In the genomic region with DNA sequence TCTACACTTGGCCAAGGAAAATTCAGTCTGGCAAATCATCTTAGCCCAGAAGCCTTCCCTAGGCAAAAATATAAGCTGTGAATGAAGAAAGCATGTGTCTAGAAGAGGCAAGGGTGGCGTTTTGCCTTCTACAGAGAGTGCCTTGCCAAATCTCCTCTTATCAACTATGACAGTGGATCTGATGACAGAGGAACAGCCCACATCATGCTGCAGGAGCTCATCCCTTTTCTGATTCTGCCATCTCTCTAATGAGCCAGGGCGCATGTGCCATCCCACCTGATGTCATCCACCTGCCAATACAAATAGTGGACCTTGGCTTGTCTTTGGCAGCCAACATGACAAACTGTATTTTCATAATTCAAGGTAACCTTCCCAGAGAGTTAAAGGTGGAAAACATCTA, we compare ENCODE assay signal across 15 mouse cellular contexts.
"Had no signal": no experiment of that assay in that cellular context is flagged by ENCODE, and none has a peak within 500 bp of the region (broad histone marks: within the 10 kb centered on the region; RNA-seq: fewer than 3 reads in every experiment).

No protein-coding gene starts in this region.

- H3K4me2 ChIP-seq: liver, embryonic 13.5 days; lung, embryonic 15.5 days; neural tube, embryonic 15.5 days had no signal

- ATAC-seq: liver, postnatal 0 days had no signal

- H3K27ac ChIP-seq: kidney, postnatal 0 days; liver, embryonic 13.5 days; lung, embryonic 15.5 days; neural tube, embryonic 15.5 days had no signal

- H3K36me3 ChIP-seq: liver, embryonic 13.5 days; lung, embryonic 15.5 days; neural tube, embryonic 15.5 days had no signal

- H3K9me3 ChIP-seq: liver, embryonic 13.5 days; lung, embryonic 15.5 days; neural tube, embryonic 15.5 days had no signal

- H3K9ac ChIP-seq: liver, embryonic 13.5 days; liver, postnatal 0 days; lung, embryonic 15.5 days; neural tube, embryonic 15.5 days had no signal

- H3K4me3 ChIP-seq: liver, embryonic 13.5 days; lung, embryonic 15.5 days; myocyte; neural tube, embryonic 15.5 days had no signal

- H3K4me1 ChIP-seq: liver, embryonic 13.5 days; lung, embryonic 15.5 days; neural tube, embryonic 15.5 days had no signal

- DNase-seq: kidney, adult 18-20 months; kidney, postnatal 4 days; left cerebral cortex, postnatal 4 days; liver, embryonic 13.5 days; liver, postnatal 0 days; lung, postnatal 14 days; midbrain, embryonic 14.5 days; right cerebral cortex, postnatal 4 days; spleen, adult 18-20 months; thymus, adult 18-20 months; thymus, postnatal 14 days had no signal

- H3K27me3 ChIP-seq: liver, embryonic 13.5 days; lung, embryonic 15.5 days; neural tube, embryonic 15.5 days had no signal
